In genomic region chr11:109439829-109440340, GRCm38 (mm10) we compare ENCODE assay signal across 8 mouse cellular contexts. TPM values are rescaled to one million over a fixed set of nuclear protein-coding genes. Genes with fewer than 3 reads are reported as not detected.
DNase-seq lines count a peak whose midpoint lies in the region; ATAC-seq lines count a peak whose summit lies in the region.

No protein-coding gene starts in this region.

- peaks cover 16% of the 10 kb centered on the region for H3K27me3 ChIP-seq in embryonic facial prominence, embryonic 10.5 days (replicated peaks; ENCODE audit: low read depth, poor library complexity, severe bottlenecking)
- H3K27me3 ChIP-seq in intestine, embryonic 16.5 days (replicated peaks; ENCODE audit: control insufficient read depth, insufficient read depth, low read length) = no peaks in the 10 kb centered on the region

- H3K36me3 ChIP-seq in embryonic facial prominence, embryonic 10.5 days (replicated peaks) = peaks cover 34% of the 10 kb centered on the region
- peaks cover 7% of the 10 kb centered on the region for H3K36me3 ChIP-seq in intestine, embryonic 16.5 days (ENCODE audit: control insufficient read depth, insufficient read depth, low read length)

- 1% methylated on average over 32 of the region's 32 CpGs for WGBS in embryonic facial prominence, embryonic 10.5 days
- 2% methylated on average over 32 of the region's 32 CpGs for WGBS in intestine, embryonic 16.5 days

- H3K4me1 ChIP-seq in embryonic facial prominence, embryonic 10.5 days = peaks cover 23% of the 10 kb centered on the region
- peaks cover 4% of the 10 kb centered on the region for H3K4me1 ChIP-seq in intestine, embryonic 16.5 days (ENCODE audit: control insufficient read depth, insufficient read depth, low read length)

- intact Hi-C loops in left cerebral cortex, postnatal 36 days (cut with DNase I) = loop anchor here (5.0 to 10.0 kb wide), 2 partner anchors 108 to 425 kb away; no protein-coding TSS in a partner anchor

- H3K27ac ChIP-seq in embryonic facial prominence, embryonic 10.5 days (replicated peaks) = peak overlapping the region; percentile 60
- H3K27ac ChIP-seq in intestine, embryonic 16.5 days (ENCODE audit: low read length) = peak overlapping the region; percentile 65

- peak overlapping the region; percentile 61 for H3K4me3 ChIP-seq in embryonic facial prominence, embryonic 10.5 days
- peak overlapping the region; percentile 65 for H3K4me3 ChIP-seq in intestine, embryonic 16.5 days (ENCODE audit: low read length)

- H3K4me2 ChIP-seq in intestine, embryonic 16.5 days (ENCODE audit: low read depth, low read length) = peak overlapping the region; percentile 80

- DNase-seq in adrenal gland, adult 8-10 months = peak; percentile 83
- peak; percentile 69 for DNase-seq in embryonic facial prominence, embryonic 10.5 days (ENCODE audit: low spot score)
- DNase-seq in gastrocnemius, postnatal 4 days (ENCODE audit: low spot score in 2 of 2) = peak; percentile 57 to 76
- peak; percentile 53 to 59 for DNase-seq in left cerebral cortex, postnatal 36 days (ENCODE audit: low spot score in 2 of 2)
- DNase-seq in mesoderm, embryonic 11.5 days (ENCODE audit: low read depth, low spot score) = peak; percentile 59
- DNase-seq in right cerebral cortex, postnatal 14 days = peak; percentile 67
- DNase-seq in urinary bladder, postnatal 14 days (ENCODE audit: low spot score) = peak; percentile 83

- peak; percentile 86 for ATAC-seq in intestine, embryonic 16.5 days

- no peaks in the 10 kb centered on the region for H3K9me3 ChIP-seq in embryonic facial prominence, embryonic 10.5 days
- no peaks in the 10 kb centered on the region for H3K9me3 ChIP-seq in intestine, embryonic 16.5 days (ENCODE audit: control insufficient read depth, low read length)

- H3K9ac ChIP-seq in intestine, embryonic 16.5 days (ENCODE audit: low read depth, low read length) = peak overlapping the region; percentile 77

RNA-seq across cellular contexts. Expression of gene Amz2, which starts 14.1 kb away (rescaled TPM):
- total RNA-seq in adrenal gland, adult 8-10 months (2022) = 10 to 100 TPM; 42.2 to 58.0 (median 49.0) TPM
- 34.5 and 41.6 TPM in 2 replicates for polyA plus RNA-seq in embryonic facial prominence, embryonic 10.5 days (2016; fragmentation: Nextera tagmentation; extraction: Ambion mirVana)
- 10 to 100 TPM; 47.4 to 55.9 TPM for total RNA-seq in gastrocnemius, postnatal 4 days (2021)
- polyA plus RNA-seq in intestine, embryonic 16.5 days (2015; fragmentation: Nextera tagmentation; extraction: Ambion mirVana) = 35.9 and 39.1 TPM in 2 replicates
- 10 to 100 TPM; 42.2 to 49.9 TPM for total RNA-seq in left cerebral cortex, postnatal 36 days (2021)

RNA-seq across cellular contexts. Expression of gene 9930022D16Rik, which starts 26.2 kb away (rescaled TPM):
- not detected for total RNA-seq in adrenal gland, adult 8-10 months (2022)
- polyA plus RNA-seq in embryonic facial prominence, embryonic 10.5 days (2016; fragmentation: Nextera tagmentation; extraction: Ambion mirVana) = not detected in 2 replicates
- not detected for total RNA-seq in gastrocnemius, postnatal 4 days (2021)
- polyA plus RNA-seq in intestine, embryonic 16.5 days (2015; fragmentation: Nextera tagmentation; extraction: Ambion mirVana) = not detected in 2 replicates
- not detected for total RNA-seq in left cerebral cortex, postnatal 36 days (2021)

RNA-seq across cellular contexts. Expression of gene Arsg, which starts 33.3 kb away (rescaled TPM):
- total RNA-seq in adrenal gland, adult 8-10 months (2022) = 10 to 100 TPM in 2 of 4 experiments, 1 to 10 TPM in 2; 5.8 to 18.1 (median 11.7) TPM
- 1.5 and 1.6 TPM in 2 replicates for polyA plus RNA-seq in embryonic facial prominence, embryonic 10.5 days (2016; fragmentation: Nextera tagmentation; extraction: Ambion mirVana)
- total RNA-seq in gastrocnemius, postnatal 4 days (2021) = 10 to 100 TPM; 11.3 to 12.4 TPM
- polyA plus RNA-seq in intestine, embryonic 16.5 days (2015; fragmentation: Nextera tagmentation; extraction: Ambion mirVana) = 3.1 and 4.6 TPM in 2 replicates
- total RNA-seq in left cerebral cortex, postnatal 36 days (2021) = 10 to 100 TPM; 11.6 to 14.2 TPM

RNA-seq across cellular contexts. Expression of gene Slc16a6, which starts 33.5 kb away (rescaled TPM):
- total RNA-seq in adrenal gland, adult 8-10 months (2022) = 1 to 10 TPM in 2 of 4 experiments, under 1 TPM in 2; 0.41 to 3.0 (median 1.3) TPM
- 3.8 TPM in 2 replicates for polyA plus RNA-seq in embryonic facial prominence, embryonic 10.5 days (2016; fragmentation: Nextera tagmentation; extraction: Ambion mirVana)
- 10 to 100 TPM; 16.8 to 17.6 TPM for total RNA-seq in gastrocnemius, postnatal 4 days (2021)
- polyA plus RNA-seq in intestine, embryonic 16.5 days (2015; fragmentation: Nextera tagmentation; extraction: Ambion mirVana) = 26.6 and 33.9 TPM in 2 replicates
- total RNA-seq in left cerebral cortex, postnatal 36 days (2021) = 10 to 100 TPM; 10.2 to 12.6 TPM

Comparison
In these comparisons a context has a peak if more than half of its experiments do, and no peak if none do; other contexts are left out.
1. Peak in every context shown above with its lines: DNase-seq, ATAC-seq, H3K4me3 ChIP-seq and H3K27ac ChIP-seq.